11 mouse cellular contexts compared by ENCODE assay signal in genomic region chr9:49758436-49758835, GRCm38 (mm10). TPM values are rescaled to one million over a fixed set of nuclear protein-coding genes. Genes with fewer than 3 reads are reported as not detected.
DNase-seq lines count a peak whose midpoint lies in the region; ATAC-seq lines count a peak whose summit lies in the region.
"Had no signal": no experiment of that assay in that cellular context is flagged by ENCODE, and none has a peak within 500 bp of the region (broad histone marks: within the 10 kb centered on the region; RNA-seq: fewer than 3 reads in every experiment).

No protein-coding gene starts in this region.

- 0 out of 2 replicates have a peak overlapping the region, but pooled peaks have one; percentile 4 for H3K9ac ChIP-seq in neural tube, embryonic 15.5 days (replicated peaks)
- H3K9ac ChIP-seq: liver, embryonic 15.5 days had no signal

- no peaks in the 10 kb centered on the region for H3K9me3 ChIP-seq in neural tube, embryonic 15.5 days (replicated peaks)
- H3K9me3 ChIP-seq: liver, embryonic 15.5 days had no signal

- intact Hi-C loops in heart, postnatal 36 days (cut with DNase I), result no loop called here
- intact Hi-C loops in left cerebral cortex, postnatal 36 days (cut with DNase I), result loop anchor here (5.0 kb wide), 1 partner anchor 39 kb away; the partner anchor contains the start of gene Ncam1

- peak; percentile 46 for DNase-seq in heart, postnatal 4 days
- DNase-seq in heart, postnatal 36 days, result no peak
- DNase-seq in Muller cell, postnatal 12 days (ENCODE audit: inconsistent ontology term), result peak; percentile 84
- peak; percentile 68 for DNase-seq in cerebellum, adult 8-10 months
- DNase-seq in left cerebral cortex, postnatal 36 days (ENCODE audit: low spot score in 2 of 2), result peak; percentile 30 to 47
- DNase-seq in B cell, adult 2 months, result no peak
- DNase-seq in embryo, embryonic 10 days (ENCODE audit: low spot score), result no peak

- no peak overlapping the region for H3K4me3 ChIP-seq in neural tube, embryonic 15.5 days (replicated peaks)
- H3K4me3 ChIP-seq: erythroblast, embryonic 14.5 days; liver, embryonic 15.5 days had no signal

- peak overlapping the region; percentile 42 for H3K4me2 ChIP-seq in neural tube, embryonic 15.5 days
- H3K4me2 ChIP-seq: liver, embryonic 15.5 days had no signal

- ATAC-seq in neural tube, embryonic 15.5 days (ENCODE audit: low FRiP score), result peak; percentile 49; the same call in 1 of the 2 replicates

- H3K27me3 ChIP-seq in neural tube, embryonic 15.5 days (replicated peaks), result no peaks in the 10 kb centered on the region
- H3K27me3 ChIP-seq: liver, embryonic 15.5 days had no signal

- H3K27ac ChIP-seq in neural tube, embryonic 15.5 days (replicated peaks), result peak overlapping the region; percentile 77
- H3K27ac ChIP-seq: liver, embryonic 15.5 days had no signal

- no peaks in the 10 kb centered on the region for H3K36me3 ChIP-seq in neural tube, embryonic 15.5 days
- H3K36me3 ChIP-seq: liver, embryonic 15.5 days had no signal

- WGBS in neural tube, embryonic 15.5 days, result 15% methylated on average over 2 of the region's 2 CpGs

- peaks cover 54% of the 10 kb centered on the region for H3K4me1 ChIP-seq in neural tube, embryonic 15.5 days
- H3K4me1 ChIP-seq: liver, embryonic 15.5 days had no signal

RNA-seq across cellular contexts. Expression of gene Ncam1, which starts 40.3 kb away (rescaled TPM):
- 10 to 100 TPM; 88.4 to 90.0 TPM for total RNA-seq in heart, postnatal 4 days (2021)
- 1 to 10 TPM; 4.5 to 6.0 TPM for total RNA-seq in heart, postnatal 36 days (2021)
- 100 to 1,000 TPM; 279 to 287 TPM for total RNA-seq in left cerebral cortex, postnatal 36 days (2021)
- polyA plus RNA-seq in neural tube, embryonic 15.5 days (2015; fragmentation: Nextera tagmentation; extraction: Ambion mirVana), result 387 and 434 TPM in 2 replicates
- total RNA-seq: MEL had no signal

Comparison
In these comparisons a context has a peak if more than half of its experiments do, and no peak if none do; other contexts are left out.
1. DNase-seq: peak in heart, postnatal 4 days (single experiment), Muller cell, postnatal 12 days (single experiment), cerebellum, adult 8-10 months (single experiment) and left cerebral cortex, postnatal 36 days (2 of 2); none in heart, postnatal 36 days (0 of 2), B cell, adult 2 months (0 of 2) and embryo, embryonic 10 days (single experiment).
2. RNA of gene Ncam1, which starts 40.3 kb away (total RNA-seq): 279 to 287 TPM in left cerebral cortex, postnatal 36 days and 88.4 to 90.0 TPM in heart, postnatal 4 days; 4.5 to 6.0 TPM in heart, postnatal 36 days; every median in the first group is over 10 times any median in the second.